Mouse (Mus musculus) layer of hippocampus, adult 8-10 months (tissue): ENCODE measurements around the gene Mylk. TPM values are rescaled to one million over a fixed set of nuclear protein-coding genes. Genes with fewer than 3 reads are reported as not detected.
"Not testable (repeated sequence)": the region's sequence is repeated elsewhere in the genome, so short reads cannot be mapped to it uniquely, and the experiment has no call there.

Experiments used
- DNase-seq, 2 experiments: peaks; one replicate each; pipeline ENCODE4 v3.0.0; 2022; ENCODE audit warnings: low spot score in 2 of 2
- total RNA-seq, 4 experiments: library from RNA; stranded (reverse); gene quantifications; 2 replicates each; pipeline ENCODE4 v1.2.4; 2022

Mylk gene
- 10 to 100 TPM; 15.1 to 20.0 (median 16.2) TPM for total RNA-seq

DNA sequence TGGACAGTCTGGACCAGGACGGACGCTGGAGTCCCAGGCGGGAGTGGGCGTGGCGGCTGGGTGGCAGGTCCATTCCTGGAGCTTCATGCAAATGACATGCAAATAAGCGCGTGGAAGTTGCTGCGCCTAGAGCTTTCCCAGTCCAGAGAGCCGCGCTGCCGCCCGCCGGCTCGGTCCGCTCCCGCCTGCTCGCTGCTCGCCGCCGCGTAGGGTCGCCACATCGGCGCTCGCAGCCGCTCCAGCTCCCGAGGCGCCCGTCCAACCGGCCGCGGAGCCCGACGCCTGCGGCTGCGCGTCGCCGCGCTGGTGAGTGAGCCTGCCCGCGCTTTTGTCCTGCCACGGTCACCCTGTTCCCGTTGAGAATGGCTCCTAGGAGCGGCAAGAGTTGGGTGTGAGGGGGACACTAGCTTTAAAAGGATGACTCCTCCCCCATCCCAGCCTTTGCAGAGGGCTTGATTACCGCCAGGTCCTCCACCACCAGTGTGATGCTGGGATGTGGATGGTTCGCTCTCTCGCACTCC is at the start of gene Mylk:
Mylk (plus strand) TSS at position 146 of the 521 bp plus-strand sequence.
- peak; percentile 21 to 49 for DNase-seq

DNA sequence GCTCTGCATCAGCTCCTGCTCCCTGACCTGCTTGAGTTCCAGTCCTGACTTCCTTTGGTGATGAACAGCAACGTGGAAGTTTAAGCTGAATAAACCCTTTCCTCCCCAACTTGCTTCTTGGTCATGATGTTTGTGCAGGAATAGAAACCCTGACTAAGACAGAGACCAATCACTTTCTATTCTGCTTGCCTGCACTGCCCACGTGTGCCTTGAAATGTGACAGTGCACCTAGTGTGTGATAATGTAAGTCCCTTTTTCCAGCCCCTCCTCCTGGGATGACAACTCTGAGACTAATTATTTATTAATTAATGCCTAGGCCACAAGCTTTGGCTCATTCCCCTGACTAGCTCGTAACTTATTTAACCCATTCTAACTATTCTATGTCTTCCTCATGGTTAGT is 46.3 kb upstream of the Mylk start:
- not testable (repeated sequence) for DNase-seq

DNA sequence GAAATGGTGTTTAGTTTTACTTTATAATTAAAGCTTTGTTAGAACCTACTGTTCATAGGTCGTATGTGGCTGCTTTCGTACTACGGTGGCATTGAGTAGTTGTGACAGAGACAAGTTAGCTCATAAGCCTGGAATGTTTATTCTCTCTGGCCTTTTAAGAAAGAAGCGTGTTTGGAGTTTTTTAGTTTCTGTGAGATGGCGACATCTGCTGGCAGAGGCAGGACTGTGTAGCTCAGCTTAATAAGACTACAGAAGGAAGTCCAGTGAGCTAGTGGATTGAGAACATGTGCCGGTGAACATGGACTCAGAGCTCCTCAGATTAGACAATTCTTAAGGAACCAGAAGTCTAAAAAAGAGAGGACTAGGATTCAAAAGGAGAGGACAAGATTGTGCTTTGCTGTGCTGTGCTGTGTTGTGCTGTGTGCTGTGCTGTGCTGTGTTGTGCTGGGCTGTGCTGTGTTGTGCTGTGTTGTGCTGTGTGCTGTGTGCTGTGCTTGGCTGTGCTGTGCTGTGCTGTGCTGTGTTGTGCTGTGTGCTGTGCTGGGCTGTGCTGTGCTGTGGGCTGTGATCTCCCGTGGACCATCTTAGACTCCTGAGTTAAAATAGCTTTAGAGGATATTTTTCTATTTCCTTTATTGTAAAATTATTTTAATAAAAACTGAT is 44.7 kb upstream of the Mylk start:
- peak; percentile 62 to 82 for DNase-seq

DNA sequence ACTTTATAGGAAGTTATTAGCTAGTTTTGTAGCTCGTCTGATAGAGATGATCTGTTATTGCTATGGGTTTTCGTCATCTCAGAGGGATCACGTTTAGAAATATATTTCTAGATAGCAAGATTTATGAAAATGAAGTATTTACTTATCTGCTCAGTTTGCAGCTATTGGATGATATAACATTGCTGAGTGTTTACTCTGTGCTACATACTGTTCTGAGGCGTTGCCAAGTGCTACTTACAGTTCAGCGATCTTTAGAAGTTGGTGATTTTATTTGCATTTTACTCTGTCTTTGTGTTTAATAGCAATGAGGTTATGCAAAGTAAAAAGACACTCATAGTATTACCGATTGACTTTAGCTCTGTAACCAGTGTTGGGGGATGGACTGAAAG is 44.2 kb upstream of the Mylk start:
- no peak for DNase-seq

DNA sequence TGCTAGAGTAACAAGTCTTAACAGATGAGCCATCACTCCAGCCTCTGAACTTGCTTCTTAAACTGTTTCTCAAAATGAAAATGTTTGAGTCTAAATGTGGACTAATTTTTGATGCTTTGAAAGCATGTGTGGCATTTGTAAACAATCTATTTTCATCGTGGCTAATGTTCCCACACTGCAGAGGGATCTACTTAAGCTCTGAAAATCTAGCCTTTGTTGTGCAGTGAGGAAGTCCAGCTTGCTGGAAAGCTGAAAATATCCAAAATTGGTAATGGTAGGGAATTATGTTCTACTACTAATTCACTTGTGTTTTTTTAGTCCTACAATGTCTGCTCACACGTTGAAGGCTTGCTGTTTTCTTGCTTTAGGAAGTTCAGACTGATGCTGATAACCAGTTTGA is 39.0 kb upstream of the Mylk start:
- no peak for DNase-seq

DNA sequence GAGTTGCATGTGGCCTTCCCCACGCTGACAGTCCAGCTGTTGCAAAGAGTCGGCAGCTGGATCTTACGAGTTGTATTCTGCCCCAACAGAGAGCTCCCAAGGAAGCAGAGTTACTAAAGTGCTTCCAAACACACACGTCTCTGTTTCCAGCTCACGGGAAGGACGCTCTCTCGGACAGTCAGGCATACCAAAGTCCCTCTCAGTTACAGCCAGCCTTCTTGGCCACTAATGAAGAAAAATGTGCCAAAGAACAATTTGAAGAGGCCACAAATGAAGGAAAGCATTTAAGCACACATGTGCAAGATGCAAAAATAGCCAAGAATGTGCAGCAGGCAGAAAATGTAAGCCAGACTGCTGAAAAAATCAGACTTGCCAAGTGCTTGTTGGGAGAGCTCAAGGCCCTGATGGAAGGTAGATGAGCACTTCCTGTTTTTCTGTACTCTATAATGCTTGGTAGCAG is 38.5 kb upstream of the Mylk start:
- DNase-seq = peak in 1 of 2 experiments; percentile 19

DNA sequence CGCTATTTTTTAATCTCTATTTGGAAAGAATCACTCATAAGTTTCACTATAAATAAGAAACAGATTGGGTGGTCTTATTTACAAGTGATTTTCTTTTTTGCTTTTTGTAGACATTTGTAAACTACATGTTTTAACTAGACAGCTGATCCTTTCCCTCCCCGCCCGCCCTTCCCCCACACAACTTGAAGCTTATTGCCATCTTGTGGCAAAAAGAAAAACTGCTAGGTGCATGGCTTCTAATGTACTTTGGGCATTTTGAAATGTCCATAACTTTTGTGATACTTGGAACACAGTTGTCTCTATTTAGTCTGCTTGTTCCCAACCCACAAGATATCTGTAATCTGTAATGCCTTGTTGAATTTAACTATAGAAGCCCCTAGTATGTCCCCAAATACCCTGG is 33.5 kb upstream of the Mylk start:
- no peak for DNase-seq

DNA sequence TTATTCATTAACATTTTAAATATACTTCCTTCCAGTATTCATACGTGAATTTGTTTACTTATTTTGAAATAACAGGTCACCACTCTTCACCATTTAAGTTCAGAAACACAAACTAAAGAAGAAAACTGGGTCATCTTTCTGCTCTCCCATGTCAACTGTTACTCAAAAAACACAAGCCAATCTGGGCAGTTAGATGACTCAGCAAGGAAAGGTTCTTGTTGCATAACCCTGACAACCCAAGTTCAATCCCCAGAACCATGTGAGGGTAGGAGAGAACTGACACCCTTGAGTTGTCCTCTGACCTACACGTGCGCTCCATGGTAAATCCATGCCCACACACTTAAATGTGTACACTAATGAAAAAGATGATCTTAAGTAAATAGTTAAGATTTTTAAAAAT is 19.9 kb upstream of the Mylk start:
- DNase-seq = no peak

DNA sequence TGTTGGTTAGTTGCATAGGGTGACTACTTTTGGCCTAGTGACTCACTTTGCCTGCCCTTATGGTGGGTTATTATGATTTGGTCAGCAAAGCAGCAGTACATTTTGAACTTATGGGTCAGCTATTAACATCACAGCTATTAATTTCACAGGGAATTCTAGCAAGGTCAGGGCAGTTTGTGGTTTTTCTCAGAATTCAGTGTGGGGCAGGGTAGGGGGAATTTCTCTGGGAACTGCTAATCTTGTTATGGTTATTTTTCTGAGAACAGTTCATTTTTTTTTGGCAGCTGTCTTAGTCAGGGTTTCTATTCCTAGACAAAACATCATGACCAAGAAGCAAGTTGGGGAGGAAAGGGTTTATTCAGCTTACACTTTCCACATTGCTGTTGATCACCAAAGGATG is 16.4 kb upstream of the Mylk start:
- not testable (repeated sequence) for DNase-seq

DNA sequence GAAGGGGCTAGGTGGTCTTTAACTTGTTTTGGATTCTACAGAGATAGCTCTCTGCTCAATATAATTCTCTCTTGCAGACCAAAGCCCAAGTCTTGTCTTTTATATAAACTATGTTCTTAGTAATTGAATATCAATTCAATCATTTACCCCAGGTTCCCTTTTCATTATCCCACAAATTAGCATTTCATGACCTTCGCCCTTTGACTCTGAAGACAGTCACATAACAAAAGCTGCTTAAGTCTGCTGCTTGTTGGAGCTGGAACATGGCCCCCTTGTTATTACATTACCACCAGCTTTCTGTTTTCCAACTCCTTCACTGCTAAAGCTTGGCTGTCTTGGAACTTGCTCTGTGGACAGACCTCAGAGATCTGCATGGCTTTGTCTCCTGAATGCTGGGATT is 15.6 kb upstream of the Mylk start:
- no peak for DNase-seq

DNA sequence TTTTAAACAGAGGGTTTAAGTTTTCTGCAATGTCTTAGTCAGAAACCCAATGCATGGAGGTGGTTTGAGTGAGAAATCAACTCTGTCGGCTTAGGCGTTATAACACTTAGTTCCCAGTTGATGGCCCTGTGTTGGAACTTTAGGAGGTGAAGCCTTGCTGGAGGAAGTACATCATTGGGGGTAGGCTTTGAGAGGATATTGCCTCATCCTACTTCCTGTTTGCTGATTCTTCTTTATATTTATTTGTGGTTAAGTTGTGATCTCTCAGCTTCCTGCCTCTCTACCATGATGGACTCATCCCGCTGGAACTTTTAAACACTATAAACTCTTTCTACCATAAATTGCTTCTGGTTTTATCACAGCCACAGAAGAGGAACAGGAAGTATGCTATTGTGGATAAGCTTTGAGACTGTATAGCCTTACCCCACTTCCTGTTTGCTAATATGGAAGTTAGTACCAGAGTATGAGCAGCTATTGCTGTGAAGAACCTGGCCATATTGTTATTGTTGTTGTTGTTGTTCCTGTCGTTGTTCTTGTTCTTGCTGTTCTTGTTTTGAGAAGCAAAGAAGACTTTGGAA is 6.3 kb upstream of the Mylk start:
- no peak for DNase-seq

DNA sequence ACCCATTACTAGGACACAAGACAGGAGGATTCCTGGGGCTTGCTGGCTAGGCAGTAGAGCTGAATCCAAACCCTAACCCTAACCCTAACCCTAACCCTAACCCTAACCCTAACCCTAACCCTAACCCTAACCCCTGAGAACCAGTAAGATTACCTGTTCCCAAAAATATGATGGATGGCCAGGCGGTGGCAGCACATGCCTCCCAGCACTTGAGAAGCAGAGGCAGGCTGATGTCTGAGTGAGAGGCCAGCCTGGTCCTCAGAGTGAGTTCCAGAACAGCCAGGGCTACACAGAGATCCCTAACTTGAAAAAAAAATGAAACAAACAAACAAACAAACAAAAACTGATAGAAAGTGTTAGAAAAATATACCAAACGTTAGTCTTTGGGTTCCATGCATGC is 2.1 kb upstream of the Mylk start:
- no peak for DNase-seq

DNA sequence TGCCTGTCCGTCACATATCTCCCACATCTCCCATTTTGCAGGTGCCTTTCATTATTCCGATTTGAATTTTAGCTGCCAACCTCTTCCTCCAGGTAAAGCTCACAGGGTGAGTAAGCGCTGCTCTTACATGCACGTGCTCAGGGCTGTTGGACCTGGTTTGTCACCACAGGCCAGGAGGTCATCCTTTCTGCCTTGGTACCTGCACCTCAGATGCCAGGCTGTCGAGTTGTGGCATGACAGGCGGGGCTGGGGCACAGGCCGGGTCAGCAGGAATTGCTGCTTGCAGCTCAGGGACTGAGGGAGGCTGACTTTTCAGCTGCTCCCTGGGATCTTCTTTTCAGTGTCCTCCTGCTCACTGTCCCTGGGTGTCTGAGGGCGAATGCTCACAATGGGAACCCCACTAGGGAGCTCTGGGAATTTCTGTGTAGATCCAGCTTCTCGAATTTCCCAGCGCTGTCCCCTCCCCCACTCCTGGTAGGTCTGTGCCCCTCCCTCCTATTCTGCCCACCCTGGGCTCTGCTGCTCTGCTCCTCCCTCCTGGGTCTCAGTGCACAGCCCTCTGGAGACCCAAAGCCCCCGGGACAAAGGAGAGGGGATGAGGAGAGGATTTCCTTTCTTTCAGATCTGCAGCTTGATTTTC is 3.2 kb downstream of the Mylk start:
- DNase-seq = no peak

DNA sequence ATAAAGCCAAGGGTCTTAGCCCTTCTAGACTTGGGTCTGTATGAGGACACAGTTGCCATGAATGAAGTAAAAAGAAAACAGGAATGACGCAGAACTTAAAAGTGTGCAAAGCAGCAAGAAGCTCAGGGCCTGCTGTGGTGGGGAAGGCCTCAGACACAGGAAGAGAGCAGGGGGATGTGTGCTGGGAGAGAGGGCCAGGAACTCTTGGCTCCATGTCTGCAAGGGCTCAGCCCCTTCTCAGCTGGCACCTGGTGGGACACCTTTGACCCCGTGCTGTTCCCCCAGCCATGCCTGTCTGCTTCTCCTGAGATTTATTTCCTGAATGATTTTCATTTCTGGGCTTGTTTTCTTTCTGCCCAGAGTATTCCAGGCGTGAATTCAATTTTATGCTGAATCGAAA is 4.5 kb downstream of the Mylk start:
- DNase-seq = no peak

DNA sequence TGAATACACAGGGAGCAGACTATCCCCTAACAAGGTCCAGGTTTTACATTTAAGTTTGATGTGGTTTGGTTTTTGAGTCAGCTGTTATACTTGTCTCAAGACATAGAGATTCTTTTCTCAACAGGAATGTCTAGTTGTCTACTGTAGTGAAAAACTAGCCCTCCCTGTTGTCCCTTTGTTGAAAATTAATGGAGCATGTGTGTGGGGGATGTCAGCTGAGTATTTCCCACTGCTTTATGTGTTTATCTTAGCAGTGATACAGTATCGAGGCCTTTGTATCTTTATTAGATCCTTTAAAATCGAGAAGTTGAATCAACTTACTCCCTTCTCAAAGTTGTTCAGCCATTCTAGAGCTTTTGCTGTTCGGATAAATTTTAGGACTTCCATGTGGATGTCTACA is 7.0 kb downstream of the Mylk start:
- DNase-seq = no peak

DNA sequence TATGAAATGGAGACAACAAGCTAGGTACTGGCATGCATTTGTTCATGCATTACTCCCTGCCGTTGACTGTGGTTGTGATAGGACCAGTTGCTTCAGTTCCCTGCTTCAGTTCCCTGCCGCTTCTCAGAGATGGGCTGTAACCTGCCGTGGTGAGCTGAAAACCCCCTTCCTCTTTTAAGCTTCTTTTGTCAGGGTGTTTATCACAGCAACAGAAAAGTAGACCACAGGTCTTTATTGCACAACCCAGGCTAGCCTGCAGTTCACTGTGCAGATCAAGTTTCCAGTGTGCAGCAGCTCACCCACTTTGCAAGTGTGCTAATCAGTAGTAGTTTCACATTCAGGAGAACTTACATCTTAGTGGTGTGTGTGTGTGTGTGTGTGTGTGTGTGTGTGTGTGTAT is 8.0 kb downstream of the Mylk start:
- no peak for DNase-seq

DNA sequence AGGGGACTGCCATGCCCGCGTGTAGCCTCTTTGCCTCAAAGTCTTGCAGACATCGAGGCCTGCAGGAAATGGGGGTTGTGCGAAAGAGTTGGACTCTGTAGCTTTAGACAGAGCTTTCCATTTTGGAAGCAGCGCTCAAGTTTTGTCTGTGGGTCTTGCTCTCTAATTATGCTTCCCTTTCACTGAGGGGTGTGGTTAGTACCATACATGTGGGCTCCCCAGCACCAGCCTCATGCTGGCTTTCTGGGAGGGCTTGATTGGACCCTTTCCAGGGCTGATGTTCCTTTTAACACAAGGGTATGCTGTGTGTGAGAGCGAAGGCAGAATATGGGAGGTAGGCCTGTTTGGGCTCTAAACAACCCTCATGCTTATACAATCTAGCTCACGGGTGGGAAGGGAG is 12.0 kb downstream of the Mylk start:
- DNase-seq = no peak

DNA sequence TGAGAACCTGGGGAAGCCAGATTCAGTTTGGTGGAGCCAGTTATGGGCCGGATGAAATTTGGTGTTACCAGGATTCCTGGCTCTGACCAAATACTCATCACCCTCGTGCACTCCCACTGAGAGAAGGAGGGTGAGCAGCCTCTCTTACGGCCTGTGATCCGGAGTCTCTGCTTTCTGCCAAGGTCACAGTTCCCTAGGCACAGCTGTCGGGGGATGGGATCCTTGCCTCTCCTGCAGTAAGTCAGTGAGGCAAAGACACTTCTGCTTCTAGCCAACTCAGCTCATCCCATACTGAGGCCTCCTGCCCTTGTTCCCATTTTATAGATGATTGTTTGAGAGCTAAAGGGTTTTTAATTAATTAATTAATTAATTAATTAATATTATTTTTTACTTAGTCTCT is 13.2 kb downstream of the Mylk start:
- DNase-seq = no peak

DNA sequence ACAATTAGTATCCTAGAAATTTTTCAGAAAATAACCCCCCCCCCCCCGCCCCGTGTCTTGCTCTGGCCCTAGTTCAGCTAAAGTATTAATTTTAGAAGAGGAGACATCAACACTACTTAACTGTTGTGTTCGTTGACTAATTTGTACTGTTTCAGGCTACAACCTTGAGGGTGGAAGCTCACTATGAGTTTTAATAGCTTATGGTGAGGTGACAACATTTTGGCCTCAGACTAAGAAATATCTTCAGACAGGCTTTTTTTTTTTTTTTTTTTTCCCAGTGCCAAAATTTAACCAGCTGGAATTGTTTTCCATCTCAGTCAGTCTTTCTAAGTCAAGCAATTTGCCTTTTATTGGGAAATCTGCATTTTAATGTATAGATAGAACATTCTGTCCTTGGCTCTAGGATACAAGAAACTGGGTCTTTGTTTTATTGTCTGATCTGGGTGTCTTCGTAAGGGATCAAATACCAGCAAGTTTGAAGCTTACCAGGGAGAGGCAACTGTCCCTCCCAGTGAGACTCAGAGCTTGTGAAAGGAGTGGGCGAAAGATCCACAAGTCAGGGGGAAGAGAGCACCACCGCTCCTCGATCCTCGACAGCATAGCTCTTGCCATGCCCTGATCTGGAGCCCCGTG is 19.1 kb downstream of the Mylk start:
- no peak for DNase-seq

DNA sequence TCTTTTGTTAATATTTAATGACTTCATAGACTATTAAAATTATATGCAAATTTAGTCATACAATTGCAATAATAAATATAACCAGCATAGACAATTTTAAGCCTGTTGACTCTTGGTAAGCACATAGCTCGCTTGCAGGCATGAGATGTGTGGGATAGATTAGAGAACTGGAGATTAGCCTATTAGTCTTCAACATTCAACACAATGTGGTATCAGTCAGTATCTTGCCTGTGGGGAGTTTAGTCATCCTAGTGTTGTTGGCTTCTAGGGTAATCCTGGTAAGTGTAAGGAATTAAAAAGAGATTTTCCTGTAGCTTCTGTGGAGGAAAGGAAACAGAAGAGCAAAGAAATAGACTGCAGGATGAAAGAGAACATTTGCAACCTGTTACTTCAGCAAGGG is 20.7 kb downstream of the Mylk start:
- no peak for DNase-seq

DNA sequence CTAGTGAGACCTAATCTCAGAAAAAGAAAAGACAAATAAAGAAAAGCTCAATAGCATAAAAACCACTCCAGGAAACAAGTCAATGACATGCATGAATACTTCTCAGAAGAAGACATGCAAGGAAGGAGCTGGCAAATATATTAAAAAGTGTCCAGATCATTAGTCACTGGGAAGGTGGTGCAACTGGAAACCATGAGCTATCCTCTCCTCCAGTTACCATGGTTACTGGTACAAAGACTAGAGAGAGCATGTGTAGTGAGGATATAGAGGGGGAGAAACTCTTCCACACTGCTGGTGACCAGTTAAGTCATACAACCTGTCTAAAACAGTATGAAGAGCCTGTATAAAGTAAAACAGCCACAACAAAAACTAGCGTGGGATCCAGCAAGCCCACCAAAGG is 21.2 kb downstream of the Mylk start:
- no peak for DNase-seq

DNA sequence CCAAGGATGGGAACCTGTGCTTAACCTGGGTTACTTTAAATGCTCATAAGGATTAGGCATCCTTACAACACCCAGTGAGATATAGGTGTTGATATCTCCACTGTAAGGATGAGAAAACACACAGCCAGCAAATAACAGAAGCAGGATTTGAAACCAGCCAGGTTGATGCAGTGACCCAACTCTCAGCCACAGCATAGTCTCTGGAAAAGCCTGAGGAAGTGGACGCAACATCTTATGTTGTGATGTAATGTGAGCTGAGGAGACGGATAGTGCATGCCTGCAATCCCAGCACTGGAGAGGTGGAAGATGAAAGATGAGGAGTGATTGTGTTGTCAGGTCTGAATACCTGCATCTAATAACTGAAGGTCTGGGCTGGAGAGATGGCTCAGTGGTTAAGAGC is 22.4 kb downstream of the Mylk start:
- DNase-seq = no peak
